Mouse (Mus musculus): ENCODE measurements around the gene D430041D05Rik.

DNA sequence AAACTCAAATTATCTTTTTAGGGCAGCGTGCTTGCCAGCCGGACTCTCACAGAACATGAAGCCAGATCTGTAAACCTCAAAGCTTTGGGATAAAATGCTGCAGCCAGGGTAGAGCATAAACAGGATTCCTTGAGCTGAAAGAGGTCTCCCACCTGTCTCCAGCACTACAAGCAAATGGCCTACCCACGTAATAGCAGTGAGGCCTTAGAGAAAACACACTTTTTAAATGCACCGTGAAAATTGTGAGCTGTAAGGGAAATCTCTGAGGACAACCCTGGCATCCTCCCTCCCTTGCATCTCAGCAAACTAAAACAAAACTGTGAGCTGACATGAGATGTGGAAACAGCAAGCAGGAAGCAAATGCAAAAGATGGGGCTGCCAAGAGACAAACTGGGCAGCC, 253.0 kb downstream of the D430041D05Rik start:
- no peak for TF ChIP-seq HCFC1 (IDR thresholded peaks at IDR 0.05; ENCODE audit: borderline replicate concordance, insufficient read depth, low read length)
- TF ChIP-seq MAFK (IDR thresholded peaks at IDR 0.05; ENCODE audit: insufficient read depth, low read depth, low read length), result no peak
- TF ChIP-seq CHD2 (IDR thresholded peaks at IDR 0.05; ENCODE audit: low read depth, low read length), result no peak

All from ES-E14 (cell line).